Mouse (Mus musculus) cortical plate, adult 2 months (tissue): Measurements from ENCODE around the gene Vsig1. TPM values are rescaled to one million over a fixed set of nuclear protein-coding genes. Genes with fewer than 3 reads are reported as not detected.
A peak's percentile ranks its signal among the peaks of the same experiment; 100 is the strongest.

Source experiments
- H3K27ac ChIP-seq: fragments of 200-500 bp; 2 replicates; pipeline ENCODE4 v1.5.1; 2012; ENCODE audit warnings: low read length, control low read depth, inconsistent platforms; ENCODE audit not compliant: insufficient read depth
- H3K4me1 ChIP-seq: fragments of 200-500 bp; 2 replicates; pipeline ENCODE4 v1.6.1; 2011; ENCODE audit warnings: low read length; ENCODE audit not compliant: control insufficient read depth, insufficient read depth
- H3K4me3 ChIP-seq: fragments of 200-500 bp; 2 replicates; pipeline ENCODE4 v1.5.1; 2011; ENCODE audit warnings: mild to moderate bottlenecking, low read length, control low read depth; ENCODE audit not compliant: insufficient read depth
- CTCF ChIP-seq: fragments of 200-500 bp; IDR thresholded peaks from 2 replicates; pipeline ENCODE4 v1.5.1; 2011; ENCODE audit warnings: mild to moderate bottlenecking, control low read depth, low read length; ENCODE audit not compliant: insufficient read depth; ENCODE audit errors: extremely low read depth
- POLR2A ChIP-seq: fragments of 200-500 bp; IDR thresholded peaks from 2 replicates; pipeline ENCODE4 v1.6.1; 2011; ENCODE audit warnings: mild to moderate bottlenecking, low read length, control low read depth; ENCODE audit not compliant: insufficient read depth; ENCODE audit errors: extremely low read depth
- polyA plus RNA-seq: library from polyadenylated mRNA; depleted of rRNA; stranded (reverse); fragments of >200 nt; gene quantifications from 2 replicates; pipeline ENCODE4 v1.2.3, GENCODE M21; 2012; rRNA removed

Vsig1 gene
- not detected in 2 replicates for polyA plus RNA-seq

DNA sequence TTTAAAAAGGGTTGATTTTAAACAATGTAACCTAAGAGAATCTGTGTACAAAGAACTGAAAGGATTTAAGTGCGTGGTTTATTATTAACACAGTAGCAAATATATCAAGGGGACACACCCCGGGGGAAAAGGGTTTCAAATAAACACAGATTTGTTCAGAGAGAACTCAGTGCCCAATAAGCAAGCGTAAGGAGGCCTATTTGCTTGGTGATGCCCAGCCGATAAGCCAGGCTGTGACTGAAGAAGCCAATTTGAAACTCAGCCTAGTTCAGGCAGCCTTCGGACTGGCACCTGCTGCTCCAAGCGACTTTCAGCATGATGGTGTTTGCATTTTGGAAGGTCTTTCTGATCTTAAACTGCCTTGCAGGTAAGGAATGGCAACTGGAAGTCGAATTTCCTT lies at the start of gene Vsig1:
Gene Vsig1 (plus strand): TSS at position 249 of the 400 bp plus-strand sequence.
- Histone ChIP-seq H3K4me1 (no peaks in the 10 kb centered on the region), H3K4me3 (no peak within 1 kb of the TSS), H3K27ac (no peak within 1 kb of the TSS)
- TF ChIP-seq CTCF (no peak), POLR2A (no peak)

DNA sequence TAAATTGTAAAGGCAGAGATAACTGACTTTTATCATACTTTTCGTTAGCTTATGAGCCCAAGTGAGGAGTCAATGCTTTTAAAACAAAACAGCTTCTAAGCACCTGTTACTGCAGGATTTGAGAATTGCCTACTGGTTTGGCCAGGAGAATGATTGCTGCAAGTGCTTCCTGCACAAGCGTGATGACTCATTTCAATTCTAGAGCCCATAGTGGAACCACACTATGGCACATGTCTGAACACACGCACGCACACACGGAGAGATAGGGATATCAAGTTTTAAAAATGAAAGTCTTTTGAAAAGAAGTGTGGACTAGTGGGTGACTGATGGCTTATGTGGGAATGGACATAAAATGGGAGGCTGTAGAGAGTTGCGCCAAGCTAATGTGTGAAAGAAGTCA lies 44.6 kb upstream of the Vsig1 start:
- no peaks in the 10 kb centered on the region for H3K4me1 ChIP-seq
- no peak overlapping the region for H3K27ac ChIP-seq
- H3K4me3 ChIP-seq: no peak overlapping the region
- no peak for TF ChIP-seq POLR2A
- no peak for TF ChIP-seq CTCF

DNA sequence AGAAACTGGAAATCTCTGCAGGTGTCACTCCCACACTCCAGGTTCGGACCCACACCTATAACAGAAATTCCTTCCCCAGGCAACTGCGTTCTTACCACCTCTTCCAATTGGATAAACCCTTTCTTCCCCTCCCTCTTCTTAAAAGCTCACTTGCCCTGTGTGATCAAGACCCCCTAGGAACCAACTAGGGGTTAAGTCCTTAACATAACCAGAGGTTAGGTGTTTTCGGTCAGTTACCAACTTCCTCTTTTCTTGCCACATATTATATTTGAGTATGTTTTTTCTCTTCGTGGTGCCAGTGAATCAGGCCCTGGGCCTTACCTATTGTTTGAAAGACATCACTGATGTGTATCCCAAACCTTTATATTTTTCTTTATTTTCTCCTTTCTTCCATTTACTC lies 44.0 kb upstream of the Vsig1 start:
- TF ChIP-seq POLR2A (no peak), CTCF (no peak)
- Histone ChIP-seq H3K27ac (no peak overlapping the region), H3K4me3 (no peak overlapping the region), H3K4me1 (no peaks in the 10 kb centered on the region)

DNA sequence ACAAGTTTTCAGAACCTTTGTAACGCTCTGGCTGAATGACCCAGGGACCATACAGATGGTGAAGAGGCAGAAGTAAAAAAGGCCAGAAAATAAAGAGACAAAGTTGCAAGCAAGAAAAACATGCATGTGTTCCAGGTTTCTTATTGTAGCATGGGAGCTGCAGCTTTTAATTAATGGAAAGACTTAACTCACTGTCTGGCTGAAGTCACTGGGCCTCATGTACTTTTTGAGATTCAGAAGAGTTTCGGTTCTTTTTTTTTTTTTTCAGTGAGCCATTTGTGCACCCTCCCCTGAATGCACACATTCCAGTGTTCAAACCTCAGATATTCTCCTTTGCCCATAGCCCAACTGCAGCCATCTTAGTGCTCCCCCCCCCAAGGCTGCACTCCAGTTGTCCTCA lies 20.2 kb upstream of the Vsig1 start:
- TF ChIP-seq POLR2A (no peak), CTCF (no peak)
- Histone ChIP-seq H3K4me1 (no peaks in the 10 kb centered on the region), H3K27ac (no peak overlapping the region), H3K4me3 (no peak overlapping the region)

DNA sequence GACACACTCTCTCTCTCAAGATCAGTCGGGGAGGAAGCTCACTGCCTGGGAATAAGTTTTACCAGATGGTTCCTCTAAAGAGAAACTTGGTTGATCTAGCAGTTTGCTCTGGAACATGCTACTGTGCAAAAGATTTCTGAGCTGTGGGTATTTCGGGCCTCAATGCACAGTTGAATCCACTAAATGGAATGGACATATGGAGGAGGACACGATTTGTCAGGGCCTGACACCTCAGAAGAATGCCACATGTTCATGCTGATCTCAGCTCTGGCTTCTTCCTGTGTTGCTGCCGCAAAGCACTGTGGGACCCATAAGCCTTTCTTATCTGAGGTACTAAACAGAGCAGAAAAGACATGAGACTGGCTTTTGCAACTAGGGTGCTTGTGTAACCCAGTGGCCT lies 15.6 kb upstream of the Vsig1 start:
- no peaks in the 10 kb centered on the region for H3K4me1 ChIP-seq
- no peak overlapping the region; the same call in 1 of the 2 replicates for H3K27ac ChIP-seq
- no peak overlapping the region for H3K4me3 ChIP-seq
- no peak for TF ChIP-seq CTCF
- TF ChIP-seq POLR2A: no peak

DNA sequence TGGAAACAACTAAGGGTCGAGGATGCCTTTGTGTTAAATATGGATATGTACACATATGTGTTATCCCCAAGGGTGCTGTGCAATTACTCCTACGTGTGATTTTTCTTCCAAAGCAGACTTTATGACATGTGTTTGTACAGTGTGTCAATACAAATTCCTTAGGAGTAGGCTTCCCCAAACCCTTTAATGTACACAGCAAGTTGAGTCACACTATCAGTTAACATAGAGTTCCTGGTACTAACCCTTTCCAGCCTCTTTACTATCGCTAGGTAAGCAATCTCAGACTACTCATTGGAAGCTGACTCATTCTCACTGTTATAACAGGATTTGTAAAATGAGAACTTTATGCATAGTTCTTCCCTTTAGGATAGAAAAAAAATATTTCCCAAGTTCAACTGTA lies 3.9 kb upstream of the Vsig1 start:
- Histone ChIP-seq H3K4me1 (no peaks in the 10 kb centered on the region), H3K4me3 (no peak overlapping the region), H3K27ac (no peak overlapping the region)
- TF ChIP-seq POLR2A (no peak), CTCF (no peak)

DNA sequence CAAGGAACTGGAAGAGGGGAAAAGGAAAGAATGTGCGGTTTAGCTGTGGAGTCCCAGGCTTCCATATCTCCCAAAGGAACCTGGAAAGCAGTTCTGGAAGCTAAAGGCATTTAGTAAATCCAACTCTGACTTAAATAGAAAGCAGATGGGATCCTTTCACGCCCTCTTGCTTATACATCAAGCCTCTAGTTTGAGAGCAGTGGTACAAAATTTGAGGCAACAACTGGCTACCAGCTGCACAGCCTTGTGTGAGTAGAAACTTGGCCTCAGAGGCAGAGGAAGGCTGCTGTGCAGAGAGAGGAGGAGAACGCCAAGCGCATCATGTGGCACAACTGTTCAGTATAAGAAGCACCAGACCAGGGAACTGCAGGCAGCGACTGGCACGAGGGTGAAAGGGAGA lies 13.9 kb downstream of the Vsig1 start:
- no peaks in the 10 kb centered on the region for H3K4me1 ChIP-seq
- no peak overlapping the region for H3K4me3 ChIP-seq
- H3K27ac ChIP-seq: no peak overlapping the region
- TF ChIP-seq CTCF (no peak), POLR2A (no peak)

DNA sequence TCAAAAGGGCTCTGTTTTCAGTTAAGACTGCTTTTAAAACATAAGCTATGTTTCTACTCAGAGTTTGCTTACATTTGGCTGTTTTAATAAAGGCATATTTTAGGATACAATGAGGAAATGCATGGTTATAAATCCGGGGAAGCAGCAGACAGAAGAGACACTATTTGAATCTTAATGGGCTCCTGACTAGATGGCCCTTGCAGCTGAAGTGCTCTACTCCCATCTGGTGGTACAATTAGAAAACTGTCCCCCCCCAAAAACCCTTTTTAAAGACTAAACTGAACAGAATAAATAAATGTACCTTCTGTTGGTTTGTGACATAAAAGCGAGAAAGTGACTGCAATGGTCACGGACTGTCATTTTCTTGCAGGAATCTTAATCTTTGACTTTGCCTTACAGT lies 24.7 kb downstream of the Vsig1 start:
- Histone ChIP-seq H3K4me3 (no peak overlapping the region), H3K4me1 (no peaks in the 10 kb centered on the region), H3K27ac (no peak overlapping the region)
- TF ChIP-seq POLR2A (no peak), CTCF (peak; percentile 35; the same call in 1 of the 2 replicates)

DNA sequence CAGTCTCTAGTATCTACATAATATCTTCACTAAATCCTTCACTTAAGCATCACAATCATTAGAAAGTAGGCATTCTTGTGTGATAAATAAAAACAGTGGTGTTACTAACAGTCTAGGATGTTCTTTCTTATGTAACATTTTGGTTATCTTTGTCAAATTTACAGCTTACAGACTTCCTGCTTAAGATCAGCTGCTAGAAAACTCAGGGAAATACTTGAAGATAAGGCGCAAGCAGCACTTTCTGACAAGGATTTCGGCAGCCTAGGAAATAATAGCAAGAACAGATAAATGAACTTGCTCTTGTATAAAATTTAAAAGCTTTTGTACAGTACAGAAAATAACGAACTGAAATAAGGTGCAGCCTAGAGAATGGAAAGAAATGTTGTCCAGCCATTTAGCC lies 25.9 kb downstream of the Vsig1 start:
- no peak for TF ChIP-seq POLR2A
- no peak for TF ChIP-seq CTCF
- Histone ChIP-seq H3K4me1 (no peaks in the 10 kb centered on the region), H3K27ac (no peak overlapping the region), H3K4me3 (no peak overlapping the region)

DNA sequence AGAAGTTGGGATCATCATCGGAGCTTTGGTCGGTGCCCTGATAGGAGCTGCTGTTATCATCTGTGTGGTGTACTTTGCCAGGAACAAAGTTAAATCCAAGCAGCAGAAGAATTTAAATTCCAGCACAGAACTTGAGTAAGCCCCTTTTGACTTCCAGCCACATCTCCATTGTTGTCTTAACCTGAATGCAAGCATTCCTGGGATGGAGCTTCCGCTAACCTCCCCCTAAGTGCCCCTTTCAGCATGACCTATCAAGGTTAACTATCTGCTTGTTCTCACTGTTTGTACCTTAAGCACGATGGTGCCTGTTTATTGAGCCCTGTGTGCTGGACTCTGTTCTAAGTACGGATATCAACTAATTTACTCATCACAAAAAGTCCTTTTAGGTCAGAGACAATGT lies 28.9 kb downstream of the Vsig1 start:
- Histone ChIP-seq H3K4me1 (no peaks in the 10 kb centered on the region), H3K4me3 (no peak overlapping the region), H3K27ac (no peak overlapping the region)
- TF ChIP-seq POLR2A (no peak), CTCF (no peak)

DNA sequence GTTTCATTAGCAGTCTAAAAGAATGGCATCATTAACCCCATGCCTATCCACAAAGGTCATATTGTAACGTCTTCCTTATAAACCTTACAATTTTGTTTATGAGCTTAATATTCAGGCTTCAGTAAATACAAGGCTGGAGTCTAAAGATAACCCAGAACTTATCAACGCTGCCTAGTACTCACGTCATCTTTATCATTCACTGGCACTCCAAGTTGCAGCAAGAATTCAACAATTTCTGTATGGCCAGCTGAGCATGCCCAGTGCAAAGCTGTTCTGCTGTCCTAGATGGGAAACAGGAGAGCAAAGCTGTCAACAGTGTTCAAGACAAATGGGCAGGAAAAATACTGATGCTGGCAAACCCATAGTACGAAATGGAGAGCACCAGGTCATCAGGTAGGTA lies 46.2 kb downstream of the Vsig1 start:
- TF ChIP-seq POLR2A: no peak
- no peak for TF ChIP-seq CTCF
- H3K27ac ChIP-seq: no peak overlapping the region
- no peak overlapping the region for H3K4me3 ChIP-seq
- no peaks in the 10 kb centered on the region for H3K4me1 ChIP-seq
